Mouse (Mus musculus) heart, embryonic 11.5 days (tissue): Measurements from ENCODE around the gene Rrh. TPM values are rescaled to one million over a fixed set of nuclear protein-coding genes. Genes with fewer than 3 reads are reported as not detected.

Experiments
- ATAC-seq: fragments of 200-750 bp; cut with Nextera tagmentation; replicated peaks from 2 replicates; pipeline ENCODE4 v1.8.0; 2017; ENCODE audit warnings: moderate library complexity; ENCODE audit not compliant: insufficient number of reproducible peaks, low FRiP score, low TSS enrichment
- H3K27ac ChIP-seq: fragments of 300-500 bp; sonication (generic); 2 replicates; pipeline ENCODE4 v1.5.1; 2014; ENCODE audit warnings: mild to moderate bottlenecking, low read depth, low read length
- H3K27me3 ChIP-seq: fragments of 300-500 bp; sonication (generic); 2 replicates; pipeline ENCODE4 v1.6.1; 2014; ENCODE audit warnings: mild to moderate bottlenecking, low read length, mixed read lengths; ENCODE audit not compliant: control insufficient read depth, insufficient read depth
- H3K36me3 ChIP-seq: fragments of 300-500 bp; sonication (generic); 2 replicates; pipeline ENCODE4 v1.6.1; 2014; ENCODE audit warnings: mild to moderate bottlenecking, low read length, moderate library complexity, mixed read lengths; ENCODE audit not compliant: control insufficient read depth, insufficient read depth
- H3K4me1 ChIP-seq: fragments of 300-500 bp; sonication (generic); 2 replicates; pipeline ENCODE4 v1.6.1; 2014; ENCODE audit warnings: low read length; ENCODE audit not compliant: control insufficient read depth, insufficient read depth
- H3K4me2 ChIP-seq: fragments of 300-500 bp; sonication (generic); 2 replicates; pipeline ENCODE4 v1.6.1; 2014; ENCODE audit warnings: mild to moderate bottlenecking, moderate library complexity
- H3K4me3 ChIP-seq: fragments of 300-500 bp; sonication (generic); 2 replicates; pipeline ENCODE4 v1.5.1; 2014; ENCODE audit warnings: low read depth, low read length
- H3K9ac ChIP-seq: fragments of 300-500 bp; sonication (generic); 2 replicates; pipeline ENCODE4 v1.6.1; 2014; ENCODE audit warnings: mild to moderate bottlenecking, low read depth, low read length, moderate library complexity
- H3K9me3 ChIP-seq: fragments of 300-500 bp; sonication (generic); replicated peaks from 2 replicates; pipeline ENCODE4 v1.6.1; 2016; ENCODE audit warnings: low read length; ENCODE audit not compliant: control insufficient read depth
- whole genome bisulfite sequencing: fragments of 180-500 bp; shearing (Covaris S2); extraction: QIAGEN DNeasy Blood & Tissue Kit; methylation state at CpG from one replicate; pipeline ENCODE4 v1.1.7; 2014; ENCODE audit not compliant: insufficient replicate concordance; 5-methylcytosine and 5-hydroxymethylcytosine counted together
- polyA plus RNA-seq: library from polyadenylated mRNA; unstranded; fragments of >200 nt; fragmentation: Nextera tagmentation; extraction: Ambion mirVana; gene quantifications from 2 replicates; pipeline ENCODE4 v1.2.1, GENCODE M21; 2014

The Rrh gene
- polyA plus RNA-seq, 1 experiment from 2014 or later, result not detected

DNA sequence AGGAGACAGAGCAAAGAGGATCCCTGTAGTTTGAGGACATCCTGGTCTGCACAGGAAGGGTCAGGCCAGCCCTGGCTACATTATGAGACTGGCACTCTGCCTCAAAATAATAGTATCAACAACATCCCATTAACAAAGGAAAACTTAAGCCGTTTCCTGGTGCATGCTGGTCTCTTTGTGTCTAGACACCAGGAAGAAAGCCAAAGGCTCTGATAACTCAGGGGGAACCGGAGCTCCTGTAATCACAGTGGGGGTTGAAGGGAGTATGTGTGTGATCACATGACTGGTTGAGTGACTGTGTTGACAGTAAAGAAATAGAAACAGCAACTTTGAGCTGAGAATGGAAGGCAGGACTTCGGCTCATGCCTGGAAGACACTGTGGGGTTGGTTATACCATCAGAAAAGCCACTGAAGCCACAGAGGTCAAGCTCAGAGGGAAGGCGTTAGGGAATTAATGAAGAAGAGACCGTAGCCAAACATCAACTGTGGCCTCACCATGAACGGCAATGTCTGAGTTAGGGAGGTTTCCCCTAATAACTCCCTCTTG lies 13.1 kb upstream of the Rrh start, which contains the start of gene Cfi:
TSS of gene Cfi (plus strand) at position 497 of the 547 bp plus-strand sequence.
- Histone ChIP-seq H3K27ac (peak within 1 kb of the TSS; percentile 69; the same call in 1 of the 2 replicates), H3K4me1 (0 out of 2 replicates have a peak, but pooled peaks cover 3% of the 10 kb centered on the region), H3K4me3 (no peak within 1 kb of the TSS), H3K9me3 (no peaks in the 10 kb centered on the region), H3K36me3 (no peaks in the 10 kb centered on the region), H3K27me3 (no peaks in the 10 kb centered on the region), H3K4me2 (peak within 1 kb of the TSS; percentile 39), H3K9ac (no peak within 1 kb of the TSS)
- WGBS, result 48% methylated on average over 6 of the region's 6 CpGs
- ATAC-seq, result no peak

- peaks cover 12% of the 10 kb centered on the region for H3K4me1 ChIP-seq
- peak within 1 kb of the TSS; percentile 76 for H3K4me2 ChIP-seq
- peak within 1 kb of the TSS; percentile 82 for H3K4me3 ChIP-seq
- H3K27me3 ChIP-seq, result no peaks in the 10 kb centered on the region
- peaks cover 3% of the 10 kb centered on the region; the same call in 1 of the 2 replicates for H3K36me3 ChIP-seq
- peak; percentile 90 for ATAC-seq
- H3K9ac ChIP-seq, result peak within 1 kb of the TSS; percentile 85
- peak within 1 kb of the TSS; percentile 84 for H3K27ac ChIP-seq
- under 1% methylated on average over 57 of the region's 60 CpGs for WGBS
- H3K9me3 ChIP-seq, result no peaks in the 10 kb centered on the region
These were observed 8.7 kb upstream of the Rrh start, which contains the start of gene Gar1 for GRCm38 (mm10) chr3:129831035-129831568. Gene Gar1, minus strand, starts transcription at chr3:129831396.

GRCm38 (mm10) chr3:129830626-129831025 lies 8.2 kb upstream of the Rrh start:
- H3K4me1 ChIP-seq, result peaks cover 10% of the 10 kb centered on the region
- H3K36me3 ChIP-seq, result peaks cover 6% of the 10 kb centered on the region; the same call in 1 of the 2 replicates
- H3K27ac ChIP-seq, result peak overlapping the region; percentile 84
- H3K27me3 ChIP-seq, result no peaks in the 10 kb centered on the region
- H3K9me3 ChIP-seq, result no peaks in the 10 kb centered on the region
- ATAC-seq, result no peak
- H3K4me3 ChIP-seq, result peak overlapping the region; percentile 82
- 1% methylated on average over 37 of the region's 45 CpGs for WGBS
- H3K4me2 ChIP-seq, result peak overlapping the region; percentile 76
- peak overlapping the region; percentile 85 for H3K9ac ChIP-seq

DNA sequence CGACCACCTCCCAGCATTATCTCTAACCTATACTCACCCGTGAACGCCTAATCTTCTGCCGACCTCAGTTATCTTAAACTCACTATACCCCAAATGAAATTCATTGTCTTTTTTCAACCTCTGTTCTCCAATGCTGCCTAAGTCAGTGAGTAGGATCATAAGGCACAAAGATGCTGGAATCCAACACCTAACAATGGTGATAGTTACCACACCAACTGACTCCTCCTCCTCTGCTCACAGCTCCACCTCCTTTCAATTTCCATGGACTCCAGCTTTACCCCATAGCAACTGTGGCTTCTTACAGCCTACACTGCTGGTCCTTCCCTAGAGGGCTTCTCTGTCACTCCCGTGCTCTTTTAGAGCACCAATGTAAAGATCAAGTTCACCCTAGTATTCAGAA lies 5.3 kb upstream of the Rrh start:
- H3K9ac ChIP-seq, result no peak overlapping the region
- H3K4me1 ChIP-seq, result peaks cover 9% of the 10 kb centered on the region
- H3K27ac ChIP-seq, result no peak overlapping the region
- 88% methylated on average over 5 of the region's 5 CpGs for WGBS
- H3K4me2 ChIP-seq, result no peak overlapping the region
- H3K9me3 ChIP-seq, result no peaks in the 10 kb centered on the region
- H3K36me3 ChIP-seq, result peaks cover 13% of the 10 kb centered on the region
- no peaks in the 10 kb centered on the region for H3K27me3 ChIP-seq
- H3K4me3 ChIP-seq, result no peak overlapping the region
- no peak for ATAC-seq

- no peak overlapping the region for H3K4me2 ChIP-seq
- no peaks in the 10 kb centered on the region for H3K9me3 ChIP-seq
- no peaks in the 10 kb centered on the region for H3K27me3 ChIP-seq
- H3K36me3 ChIP-seq, result peaks cover 13% of the 10 kb centered on the region
- 86% methylated on average over 10 of the region's 10 CpGs for WGBS
- no peak overlapping the region for H3K4me3 ChIP-seq
- no peak for ATAC-seq
- no peak overlapping the region for H3K27ac ChIP-seq
- H3K4me1 ChIP-seq, result peaks cover 9% of the 10 kb centered on the region
- H3K9ac ChIP-seq, result no peak overlapping the region
These were observed 4.3 kb upstream of the Rrh start for GRCm38 (mm10) chr3:129826691-129827090.

GRCm38 (mm10) chr3:129824891-129825290 lies 2.5 kb upstream of the Rrh start:
- Histone ChIP-seq H3K4me1 (peaks cover 7% of the 10 kb centered on the region), H3K9ac (no peak overlapping the region), H3K27ac (no peak overlapping the region), H3K4me2 (no peak overlapping the region), H3K4me3 (no peak overlapping the region), H3K36me3 (peaks cover 13% of the 10 kb centered on the region), H3K27me3 (no peaks in the 10 kb centered on the region), H3K9me3 (no peaks in the 10 kb centered on the region)
- no peak for ATAC-seq
- 91% methylated on average over 10 of the region's 10 CpGs for WGBS

GRCm38 (mm10) chr3:129824146-129824545 lies 1.8 kb upstream of the Rrh start:
- ATAC-seq, result no peak
- Histone ChIP-seq H3K4me3 (no peak overlapping the region), H3K4me2 (no peak overlapping the region), H3K27me3 (no peaks in the 10 kb centered on the region), H3K9ac (no peak overlapping the region), H3K9me3 (no peaks in the 10 kb centered on the region), H3K36me3 (peaks cover 13% of the 10 kb centered on the region), H3K4me1 (no peaks in the 10 kb centered on the region; the same call in 1 of the 2 replicates), H3K27ac (no peak overlapping the region)
- WGBS, result 95% methylated on average over 4 of the region's 4 CpGs

GRCm38 (mm10) chr3:129823293-129823692 lies 906 bp upstream of the Rrh start:
- H3K4me2 ChIP-seq, result no peak overlapping the region
- H3K4me1 ChIP-seq, result no peaks in the 10 kb centered on the region
- no peak for ATAC-seq
- H3K9ac ChIP-seq, result no peak overlapping the region
- H3K36me3 ChIP-seq, result peaks cover 13% of the 10 kb centered on the region
- H3K9me3 ChIP-seq, result no peaks in the 10 kb centered on the region
- 54% methylated on average over 5 of the region's 5 CpGs for WGBS
- no peaks in the 10 kb centered on the region for H3K27me3 ChIP-seq
- H3K27ac ChIP-seq, result no peak overlapping the region
- no peak overlapping the region for H3K4me3 ChIP-seq

- no peaks in the 10 kb centered on the region for H3K27me3 ChIP-seq
- WGBS, result 73% methylated on average over 8 of the region's 8 CpGs
- H3K4me1 ChIP-seq, result no peaks in the 10 kb centered on the region
- no peaks in the 10 kb centered on the region for H3K9me3 ChIP-seq
- no peak overlapping the region for H3K27ac ChIP-seq
- H3K4me3 ChIP-seq, result no peak overlapping the region
- H3K9ac ChIP-seq, result no peak overlapping the region
- no peak for ATAC-seq
- H3K36me3 ChIP-seq, result peaks cover 13% of the 10 kb centered on the region
- H3K4me2 ChIP-seq, result no peak overlapping the region
These were observed 651 bp downstream of the Rrh start for GRCm38 (mm10) chr3:129821736-129822135.
